Mouse (Mus musculus) spleen, adult 2 months (tissue): Measurements from ENCODE around the gene Abcb10. TPM values are rescaled to one million over a fixed set of nuclear protein-coding genes. Genes with fewer than 3 reads are reported as not detected.
"Not testable (repeated sequence)": the region's sequence is repeated elsewhere in the genome, so short reads cannot be mapped to it uniquely, and the experiment has no call there.

Experiments
- DNase-seq, 2 experiments: peaks; one replicate each; pipeline versions ENCODE4 v3.0.0 to v3.0.0-alpha.2; 2012 to 2021; ENCODE audit warnings: low spot score in 2 of 2, low read depth in 1 of 2
- H3K27ac ChIP-seq: fragments of 200-500 bp; 2 replicates; pipeline ENCODE4 v1.5.1; 2012; ENCODE audit warnings: low read length, inconsistent platforms; ENCODE audit not compliant: insufficient read depth
- H3K27me3 ChIP-seq: fragments of 200-500 bp; 2 replicates; pipeline ENCODE4 v1.6.1; 2012; ENCODE audit warnings: mild to moderate bottlenecking, moderate library complexity, low read length, inconsistent platforms; ENCODE audit not compliant: control insufficient read depth, insufficient read depth
- H3K36me3 ChIP-seq: fragments of 200-500 bp; 2 replicates; pipeline ENCODE4 v1.6.1; 2012; ENCODE audit warnings: mild to moderate bottlenecking, low read length, inconsistent platforms; ENCODE audit not compliant: control insufficient read depth, insufficient read depth
- H3K4me1 ChIP-seq: fragments of 200-500 bp; 2 replicates; pipeline ENCODE4 v1.6.1; 2011; ENCODE audit warnings: inconsistent platforms; ENCODE audit not compliant: control insufficient read depth, insufficient read depth, insufficient read length
- H3K4me3 ChIP-seq: fragments of 200-500 bp; 2 replicates; pipeline ENCODE4 v1.5.1; 2011; ENCODE audit warnings: mild to moderate bottlenecking, inconsistent platforms; ENCODE audit not compliant: insufficient read depth, insufficient read length; ENCODE audit errors: extremely low read depth
- CTCF ChIP-seq: fragments of 200-500 bp; IDR thresholded peaks from 2 replicates; pipeline ENCODE4 v1.5.1; 2011; ENCODE audit warnings: mild to moderate bottlenecking, inconsistent platforms; ENCODE audit not compliant: insufficient read depth, insufficient read length, insufficient replicate concordance; ENCODE audit errors: extremely low read depth
- POLR2A ChIP-seq: fragments of 200-500 bp; IDR thresholded peaks from 2 replicates; pipeline ENCODE4 v1.6.1; 2011; ENCODE audit warnings: low read depth, low read length, inconsistent platforms
- WGBS: fragments of 180-500 bp; shearing (Covaris S2); methylation state at CpG from one replicate; pipeline ENCODE4 v1.1.7; 2018; 5-methylcytosine and 5-hydroxymethylcytosine counted together
- polyA plus RNA-seq: library from polyadenylated mRNA; depleted of rRNA; stranded (reverse); fragments of >200 nt; gene quantifications from 2 replicates; pipeline ENCODE4 v1.2.3, GENCODE M21; 2012

Gene Abcb10
- polyA plus RNA-seq, 1 experiment, result 22.6 TPM

DNA sequence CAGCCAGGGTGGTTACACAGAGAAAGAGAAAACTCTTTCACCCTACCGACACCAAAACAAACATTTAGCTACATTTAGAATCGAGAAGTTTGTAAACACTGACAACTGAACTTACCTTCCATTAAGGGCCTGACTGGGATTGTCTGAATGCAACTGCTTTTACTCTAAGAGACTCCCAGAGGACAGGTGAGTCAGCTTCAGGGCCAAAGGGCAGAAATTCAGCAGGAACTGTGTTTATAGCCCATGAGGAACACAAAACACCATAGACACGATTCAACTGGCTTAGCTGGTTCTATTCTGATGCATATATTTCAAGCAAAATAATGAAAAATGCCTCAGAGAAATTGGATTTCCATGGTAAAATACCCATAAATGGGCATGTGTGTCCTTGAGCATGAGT is 31.8 kb upstream of the Abcb10 start:
- Histone ChIP-seq H3K4me1 (peaks cover 6% of the 10 kb centered on the region; the same call in 1 of the 2 replicates), H3K4me3 (no peak overlapping the region), H3K27me3 (no peaks in the 10 kb centered on the region), H3K36me3 (peaks cover 3% of the 10 kb centered on the region; the same call in 1 of the 2 replicates), H3K27ac (no peak overlapping the region)
- TF ChIP-seq POLR2A (no peak), CTCF (no peak)
- WGBS, result 82% methylated on average over 3 of the region's 3 CpGs
- no peak for DNase-seq

- not testable (repeated sequence) for DNase-seq, H3K27ac ChIP-seq, H3K36me3 ChIP-seq, H3K4me1 ChIP-seq, H3K27me3 ChIP-seq, H3K4me3 ChIP-seq
- WGBS, result 89% methylated on average over 7 of the region's 7 CpGs
Measured at GRCm38 (mm10) chr8:124014299-124014698, 31.4 kb upstream of the Abcb10 start.

- TF ChIP-seq POLR2A (no peak), CTCF (no peak)
- no peaks in the 10 kb centered on the region for H3K27me3 ChIP-seq
- no peak overlapping the region for H3K4me3 ChIP-seq
- 96% methylated on average over 3 of the region's 3 CpGs for WGBS
- no peak for DNase-seq
- H3K27ac ChIP-seq, result no peak overlapping the region
- H3K36me3 ChIP-seq, result peaks cover 16% of the 10 kb centered on the region
- H3K4me1 ChIP-seq, result no peaks in the 10 kb centered on the region
Measured at GRCm38 (mm10) chr8:124011989-124012586, 29.2 kb upstream of the Abcb10 start.

DNA sequence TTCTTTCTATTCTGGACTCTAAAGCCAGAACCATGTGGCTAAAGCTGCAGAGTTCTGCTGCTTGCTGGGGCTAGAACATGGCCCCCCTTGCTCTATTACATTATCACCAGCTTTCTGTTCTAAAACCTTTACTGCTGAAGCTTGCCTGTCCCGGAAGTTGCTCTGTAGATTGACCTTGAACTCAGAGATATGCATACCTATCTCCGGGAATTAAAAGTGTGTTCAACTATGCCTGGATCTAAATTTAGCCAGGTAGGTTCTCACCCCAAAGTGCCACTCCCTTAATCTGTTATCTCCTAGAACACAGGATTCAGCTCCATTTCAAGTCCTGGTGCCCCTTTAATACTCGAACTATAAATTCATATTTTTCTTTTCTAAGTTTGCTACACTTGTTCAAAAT is 28.7 kb upstream of the Abcb10 start:
- DNase-seq, result no peak
- Histone ChIP-seq H3K4me1 (no peaks in the 10 kb centered on the region), H3K27ac (no peak overlapping the region), H3K4me3 (no peak overlapping the region), H3K27me3 (no peaks in the 10 kb centered on the region), H3K36me3 (peaks cover 21% of the 10 kb centered on the region)
- WGBS, result 75% methylated on average over 3 of the region's 3 CpGs
- TF ChIP-seq POLR2A (no peak), CTCF (no peak)

- no peaks in the 10 kb centered on the region for H3K27me3 ChIP-seq
- no peak for DNase-seq
- no peaks in the 10 kb centered on the region for H3K4me1 ChIP-seq
- peaks cover 37% of the 10 kb centered on the region for H3K36me3 ChIP-seq
- no peak overlapping the region for H3K27ac ChIP-seq
- TF ChIP-seq POLR2A (no peak), CTCF (no peak)
- WGBS, result 44% methylated on average over 6 of the region's 6 CpGs
- no peak overlapping the region for H3K4me3 ChIP-seq
Measured at GRCm38 (mm10) chr8:124007829-124008228, 24.9 kb upstream of the Abcb10 start.

DNA sequence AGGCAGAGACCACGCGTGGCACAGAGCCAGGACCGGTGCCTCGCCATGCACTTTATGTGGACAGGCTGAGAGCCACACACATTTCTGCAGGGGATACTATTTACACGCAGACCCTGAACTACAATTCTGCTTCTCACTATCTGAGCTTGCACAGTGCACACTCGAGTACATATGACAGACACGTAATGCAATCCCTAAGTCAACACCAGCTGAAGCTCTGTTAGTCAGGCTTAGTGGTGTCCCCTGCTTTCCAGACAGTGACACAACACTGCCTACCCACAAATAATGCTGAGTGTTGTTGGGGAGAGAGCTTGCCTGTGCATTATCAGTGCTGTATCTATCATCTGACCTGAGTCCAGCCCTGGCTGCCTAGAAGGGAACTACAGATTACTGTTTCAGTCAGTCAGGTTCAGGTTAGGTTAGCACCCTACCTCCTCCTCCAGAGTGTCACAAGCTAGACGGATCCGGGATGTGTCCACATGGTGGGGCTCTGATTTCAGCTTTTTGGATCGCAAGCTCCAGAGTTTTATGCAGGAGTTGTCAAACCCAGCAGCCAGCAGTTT is 19.7 kb upstream of the Abcb10 start:
- Histone ChIP-seq H3K27ac (no peak overlapping the region), H3K4me3 (no peak overlapping the region), H3K27me3 (no peaks in the 10 kb centered on the region), H3K36me3 (peaks cover 34% of the 10 kb centered on the region), H3K4me1 (no peaks in the 10 kb centered on the region)
- DNase-seq, result no peak
- no peak for TF ChIP-seq CTCF
- no peak for TF ChIP-seq POLR2A
- WGBS, result 92% methylated on average over 10 of the region's 10 CpGs

DNA sequence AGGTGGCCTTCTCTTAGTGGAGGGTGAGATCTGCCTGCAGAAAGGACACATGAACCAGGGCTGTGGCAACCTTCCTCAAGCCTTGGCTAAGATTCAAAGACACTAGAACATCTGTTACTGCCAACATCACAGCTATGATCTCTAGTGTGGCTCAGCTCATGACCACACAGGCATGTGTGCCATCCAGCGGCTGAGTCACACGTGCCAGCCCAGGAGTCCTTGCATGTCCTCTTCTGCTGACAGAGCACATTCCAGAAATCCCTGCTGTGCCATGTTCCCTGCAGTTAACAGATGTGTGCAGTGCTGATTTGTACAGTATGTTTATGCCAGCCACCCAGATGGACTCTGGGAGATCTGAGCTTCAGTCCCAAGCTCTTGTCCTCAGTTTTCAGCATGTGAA is 16.6 kb upstream of the Abcb10 start:
- DNase-seq, result no peak

More for the DNA sequence above, 16.6 kb upstream of the Abcb10 start:
- Histone ChIP-seq H3K36me3 (peaks cover 31% of the 10 kb centered on the region), H3K4me1 (no peaks in the 10 kb centered on the region), H3K27me3 (no peaks in the 10 kb centered on the region), H3K27ac (no peak overlapping the region), H3K4me3 (no peak overlapping the region)
- WGBS, result 52% methylated on average over 2 of the region's 2 CpGs
- TF ChIP-seq CTCF (no peak), POLR2A (no peak)
